Mouse (Mus musculus) spleen, postnatal 14 days (tissue): ENCODE results near the gene Prkce.

Experiments used
- DNase-seq, 2 experiments: peaks; one replicate each; pipeline ENCODE4 v3.0.0; 2021 to 2022; ENCODE audit warnings: low spot score in 2 of 2

Prkce gene

GRCm38 (mm10) chr17:86414608-86415007 is 247.0 kb downstream of the Prkce start:
- no peak for DNase-seq

- DNase-seq = no peak
These were observed 248.4 kb downstream of the Prkce start for GRCm38 (mm10) chr17:86415989-86416388.

- no peak for DNase-seq
These were observed 250.7 kb downstream of the Prkce start for GRCm38 (mm10) chr17:86418334-86418733.

- no peak for DNase-seq
These were observed 251.6 kb downstream of the Prkce start for GRCm38 (mm10) chr17:86419199-86419598.

GRCm38 (mm10) chr17:86420646-86421338 is 253.2 kb downstream of the Prkce start:
- DNase-seq = no peak

- no peak for DNase-seq
These were observed 254.4 kb downstream of the Prkce start for GRCm38 (mm10) chr17:86422023-86422422.

GRCm38 (mm10) chr17:86429877-86430276 is 262.3 kb downstream of the Prkce start:
- DNase-seq = no peak

- no peak for DNase-seq
These were observed 265.5 kb downstream of the Prkce start for GRCm38 (mm10) chr17:86433117-86433516.

- no peak for DNase-seq
These were observed 266.2 kb downstream of the Prkce start for GRCm38 (mm10) chr17:86433813-86434212.

GRCm38 (mm10) chr17:86434781-86435180 is 267.2 kb downstream of the Prkce start:
- DNase-seq = no peak

- DNase-seq = no peak
These were observed 268.0 kb downstream of the Prkce start for GRCm38 (mm10) chr17:86435570-86435969.

GRCm38 (mm10) chr17:86435984-86436383 is 268.4 kb downstream of the Prkce start:
- DNase-seq = no peak

GRCm38 (mm10) chr17:86436583-86437370 is 269.2 kb downstream of the Prkce start:
- DNase-seq = peak in 1 of 2 experiments; percentile 16

- peak in 1 of 2 experiments; percentile 30 for DNase-seq
These were observed 270.1 kb downstream of the Prkce start for GRCm38 (mm10) chr17:86437516-86438277.

GRCm38 (mm10) chr17:86438278-86438661 is 270.7 kb downstream of the Prkce start:
- DNase-seq = no peak

GRCm38 (mm10) chr17:86438763-86439162 is 271.2 kb downstream of the Prkce start:
- DNase-seq = no peak

GRCm38 (mm10) chr17:86441098-86441497 is 273.5 kb downstream of the Prkce start:
- no peak for DNase-seq

- DNase-seq = no peak
These were observed 276.3 kb downstream of the Prkce start for GRCm38 (mm10) chr17:86443886-86444285.

GRCm38 (mm10) chr17:86444578-86445419 is 277.2 kb downstream of the Prkce start:
- peak; percentile 80 to 89 for DNase-seq

- DNase-seq = no peak
These were observed 277.8 kb downstream of the Prkce start for GRCm38 (mm10) chr17:86445420-86445720.

GRCm38 (mm10) chr17:86445900-86446299 is 278.3 kb downstream of the Prkce start:
- no peak for DNase-seq
